Mouse (Mus musculus) hindbrain, embryonic 15.5 days (tissue): ENCODE data around the gene Ctsa. TPM values are rescaled to one million over a fixed set of nuclear protein-coding genes. Genes with fewer than 3 reads are reported as not detected.
A peak's percentile ranks its signal among the peaks of the same experiment; 100 is the strongest.

Source experiments
- ATAC-seq: fragments of 200-750 bp; cut with Nextera tagmentation; 2 replicates; pipeline ENCODE4 v1.8.0; 2017; ENCODE audit warnings: low read depth, moderate number of reproducible peaks, moderate TSS enrichment; ENCODE audit not compliant: low FRiP score
- H3K27ac ChIP-seq: fragments of 300-500 bp; sonication (generic); replicated peaks from 2 replicates; pipeline ENCODE4 v1.5.1; 2015; ENCODE audit warnings: mild to moderate bottlenecking, inconsistent platforms
- H3K27me3 ChIP-seq: fragments of 300-500 bp; sonication (generic); 2 replicates; pipeline ENCODE4 v1.6.1; 2015; ENCODE audit warnings: control low read depth, inconsistent platforms
- H3K36me3 ChIP-seq: fragments of 300-500 bp; sonication (generic); 2 replicates; pipeline ENCODE4 v1.6.1; 2015; ENCODE audit warnings: control low read depth, inconsistent platforms
- H3K4me1 ChIP-seq: fragments of 300-500 bp; sonication (generic); replicated peaks from 2 replicates; pipeline ENCODE4 v1.6.1; 2015; ENCODE audit warnings: control low read depth, inconsistent platforms
- H3K4me2 ChIP-seq: fragments of 300-500 bp; sonication (generic); 2 replicates; pipeline ENCODE4 v1.6.1; 2015; ENCODE audit warnings: moderate library complexity, mild to moderate bottlenecking, inconsistent platforms
- H3K4me3 ChIP-seq: fragments of 300-500 bp; sonication (generic); 2 replicates; pipeline ENCODE4 v1.5.1; 2015; ENCODE audit warnings: mild to moderate bottlenecking, inconsistent platforms
- H3K9ac ChIP-seq: fragments of 300-500 bp; sonication (generic); 2 replicates; pipeline ENCODE4 v1.6.1; 2015; ENCODE audit warnings: inconsistent platforms
- H3K9me3 ChIP-seq: fragments of 300-500 bp; sonication (generic); 2 replicates; pipeline ENCODE4 v1.6.1; 2016; ENCODE audit warnings: control low read depth, inconsistent platforms
- WGBS: fragments of 180-500 bp; shearing (Covaris S2); methylation state at CpG from one replicate; pipeline ENCODE4 v1.1.7; 2015; 5-methylcytosine and 5-hydroxymethylcytosine counted together
- polyA plus RNA-seq: library from polyadenylated mRNA; unstranded; fragments of >200 nt; fragmentation: Nextera tagmentation; extraction: Ambion mirVana; gene quantifications from 2 replicates; pipeline ENCODE4 v1.2.1, GENCODE M21; 2015

Gene Ctsa
- polyA plus RNA-seq, 1 experiment from 2014 or later, result 105 TPM

DNA sequence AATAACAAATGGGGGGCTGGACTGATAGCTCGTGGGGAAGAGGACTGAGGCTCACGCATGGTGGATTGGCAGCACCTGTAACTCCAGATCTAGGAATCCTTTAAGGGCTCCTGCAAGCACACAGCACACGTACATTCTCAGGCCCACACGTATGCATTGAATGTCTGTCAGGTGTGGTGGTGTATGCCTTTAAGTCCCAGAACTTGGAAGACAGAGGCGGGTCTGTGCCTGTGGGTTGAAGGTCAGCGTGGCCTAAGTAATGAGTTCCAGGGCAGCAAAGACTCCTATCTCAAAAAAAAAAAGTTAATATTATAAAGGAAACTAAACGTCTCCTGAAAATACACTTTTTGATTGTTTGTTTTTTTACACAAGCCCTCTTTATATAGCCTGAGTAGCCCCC lies 26.1 kb upstream of the Ctsa start:
- H3K9me3 ChIP-seq, result no peaks in the 10 kb centered on the region
- H3K27ac ChIP-seq, result no peak overlapping the region
- 0 out of 2 replicates have a peak overlapping the region, but pooled peaks have one; percentile 78 for H3K4me3 ChIP-seq
- H3K36me3 ChIP-seq, result peaks cover 9% of the 10 kb centered on the region; the same call in 1 of the 2 replicates
- no peaks in the 10 kb centered on the region for H3K27me3 ChIP-seq
- H3K4me1 ChIP-seq, result peaks cover 38% of the 10 kb centered on the region
- no peak overlapping the region for H3K9ac ChIP-seq
- WGBS, result 89% methylated on average over 7 of the region's 7 CpGs
- no peak for ATAC-seq
- peak overlapping the region; percentile 73; the same call in 1 of the 2 replicates for H3K4me2 ChIP-seq

DNA sequence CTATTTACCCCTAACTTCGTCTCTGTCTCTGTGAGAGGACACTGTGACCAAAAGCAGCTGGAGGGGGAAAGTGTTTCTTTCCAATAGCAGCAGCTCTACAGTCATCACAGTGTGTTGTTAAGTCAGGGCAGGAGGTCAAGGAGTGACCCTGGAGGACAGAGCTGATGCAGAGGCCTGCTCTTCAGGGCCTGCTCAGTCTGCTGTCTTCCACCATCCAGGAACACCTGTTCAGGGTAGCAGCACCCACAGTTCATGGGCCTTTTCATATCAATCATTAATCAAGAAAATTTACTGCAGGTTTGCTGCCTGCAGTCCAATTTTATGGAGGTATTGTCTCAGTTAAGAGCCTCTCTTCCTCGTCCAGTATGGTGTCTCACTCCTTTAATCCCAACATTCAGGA lies 19.1 kb upstream of the Ctsa start:
- 78% methylated on average over 2 of the region's 2 CpGs for WGBS
- no peak overlapping the region for H3K4me2 ChIP-seq
- no peak for ATAC-seq
- H3K9ac ChIP-seq, result no peak overlapping the region
- H3K36me3 ChIP-seq, result peaks cover 13% of the 10 kb centered on the region; the same call in 1 of the 2 replicates
- H3K9me3 ChIP-seq, result no peaks in the 10 kb centered on the region
- no peak overlapping the region for H3K4me3 ChIP-seq
- no peaks in the 10 kb centered on the region for H3K27me3 ChIP-seq
- H3K4me1 ChIP-seq, result no peaks in the 10 kb centered on the region
- H3K27ac ChIP-seq, result no peak overlapping the region

DNA sequence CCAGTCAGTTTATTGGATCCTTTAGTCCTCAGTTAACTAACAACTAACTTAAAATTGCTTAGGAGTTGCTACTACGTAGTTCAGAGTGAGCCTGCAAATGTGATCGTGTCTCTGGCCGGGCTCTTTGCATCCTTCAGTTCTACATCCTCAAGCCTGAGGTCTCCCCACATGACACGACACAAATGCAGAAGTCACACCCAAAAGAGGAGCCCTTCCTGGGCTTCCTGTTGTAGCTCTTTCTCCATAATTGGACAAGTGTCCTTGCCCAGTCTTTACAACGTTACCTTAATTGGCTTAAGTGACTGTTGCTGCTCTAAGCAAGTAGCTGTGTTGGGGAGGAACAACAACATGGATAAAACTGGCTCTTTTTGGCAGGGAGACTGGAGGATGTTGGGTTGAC lies 17.3 kb upstream of the Ctsa start:
- 94% methylated on average over 5 of the region's 5 CpGs for WGBS

DNA sequence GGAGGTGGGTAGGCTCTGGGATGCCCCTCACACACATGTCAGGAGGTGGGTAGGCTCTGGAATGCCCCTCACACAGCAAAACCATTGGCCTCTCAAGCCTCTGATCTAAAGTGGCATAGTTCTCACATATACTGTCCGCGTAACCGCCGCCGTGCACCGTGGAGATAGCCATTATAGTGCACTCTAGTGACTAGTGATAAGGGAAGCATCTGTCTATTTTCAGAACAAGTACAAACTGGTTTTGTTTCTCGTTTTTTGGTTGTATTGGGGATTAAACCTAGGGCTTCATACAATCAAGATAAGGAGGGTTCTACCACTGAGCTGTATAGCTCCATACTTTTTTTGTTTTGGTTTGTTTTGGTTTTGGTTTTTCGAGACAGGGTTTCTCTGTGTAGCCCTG lies 16.9 kb upstream of the Ctsa start:
- Histone ChIP-seq H3K27ac (no peak overlapping the region), H3K36me3 (peaks cover 9% of the 10 kb centered on the region; the same call in 1 of the 2 replicates), H3K4me3 (no peak overlapping the region), H3K4me2 (no peak overlapping the region), H3K9ac (no peak overlapping the region), H3K4me1 (no peaks in the 10 kb centered on the region), H3K9me3 (no peaks in the 10 kb centered on the region), H3K27me3 (no peaks in the 10 kb centered on the region)
- no peak for ATAC-seq
- WGBS, result 91% methylated on average over 8 of the region's 8 CpGs

More for the DNA sequence above, 17.3 kb upstream of the Ctsa start:
- no peaks in the 10 kb centered on the region for H3K27me3 ChIP-seq
- H3K36me3 ChIP-seq, result peaks cover 4% of the 10 kb centered on the region; the same call in 1 of the 2 replicates
- no peaks in the 10 kb centered on the region for H3K4me1 ChIP-seq
- H3K9ac ChIP-seq, result no peak overlapping the region
- H3K4me3 ChIP-seq, result no peak overlapping the region
- ATAC-seq, result no peak
- H3K27ac ChIP-seq, result no peak overlapping the region
- H3K9me3 ChIP-seq, result no peaks in the 10 kb centered on the region
- H3K4me2 ChIP-seq, result no peak overlapping the region

DNA sequence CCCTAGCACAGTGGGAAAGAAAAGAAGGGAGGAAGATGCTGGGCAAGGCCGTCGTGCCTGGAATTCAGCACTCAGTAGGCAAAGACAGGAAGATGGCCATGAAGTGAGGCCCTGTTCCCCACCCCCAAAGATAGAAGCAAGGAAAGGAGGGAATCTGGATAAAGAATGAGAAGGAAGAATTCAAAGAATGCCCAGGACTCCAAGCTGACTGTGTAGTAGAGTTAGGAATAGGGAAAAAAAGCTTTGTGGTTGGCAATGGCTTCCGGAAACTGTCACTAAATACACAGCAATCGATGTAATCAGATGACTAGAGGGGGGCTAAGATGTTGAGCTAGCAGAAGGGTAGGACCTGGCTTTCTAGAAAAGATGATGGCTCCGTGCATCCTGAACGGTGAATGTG lies 15.5 kb upstream of the Ctsa start:
- 90% methylated on average over 6 of the region's 6 CpGs for WGBS
- Histone ChIP-seq H3K36me3 (peaks cover 14% of the 10 kb centered on the region; the same call in 1 of the 2 replicates), H3K27ac (no peak overlapping the region), H3K9ac (no peak overlapping the region), H3K4me3 (no peak overlapping the region), H3K9me3 (no peaks in the 10 kb centered on the region), H3K27me3 (no peaks in the 10 kb centered on the region), H3K4me2 (no peak overlapping the region), H3K4me1 (peaks cover 5% of the 10 kb centered on the region)
- ATAC-seq, result no peak

DNA sequence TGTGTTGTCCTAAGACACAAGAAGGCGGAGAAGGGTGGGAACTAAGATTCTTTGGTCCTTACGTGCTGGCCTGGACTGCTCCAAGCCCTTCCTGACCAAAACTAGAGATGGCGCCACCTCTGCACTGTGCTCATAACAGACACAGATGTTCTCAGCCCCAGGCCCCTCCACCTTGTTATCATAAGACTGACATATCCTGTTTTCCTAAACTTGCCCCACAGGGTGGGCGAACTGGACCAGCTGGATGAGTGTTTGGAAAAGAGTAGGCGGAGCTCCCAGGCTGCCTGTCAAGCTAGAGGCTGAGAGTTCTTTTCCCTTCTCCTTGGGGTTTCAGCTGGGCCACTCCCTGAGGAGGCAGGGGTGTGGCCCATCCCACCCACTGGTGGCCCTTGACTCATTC lies 15.0 kb upstream of the Ctsa start:
- Histone ChIP-seq H3K27me3 (no peaks in the 10 kb centered on the region), H3K4me1 (peaks cover 9% of the 10 kb centered on the region), H3K9ac (no peak overlapping the region), H3K9me3 (no peaks in the 10 kb centered on the region), H3K4me2 (no peak overlapping the region), H3K27ac (no peak overlapping the region), H3K4me3 (no peak overlapping the region), H3K36me3 (peaks cover 14% of the 10 kb centered on the region; the same call in 1 of the 2 replicates)
- WGBS, result 72% methylated on average over 5 of the region's 5 CpGs
- no peak for ATAC-seq

DNA sequence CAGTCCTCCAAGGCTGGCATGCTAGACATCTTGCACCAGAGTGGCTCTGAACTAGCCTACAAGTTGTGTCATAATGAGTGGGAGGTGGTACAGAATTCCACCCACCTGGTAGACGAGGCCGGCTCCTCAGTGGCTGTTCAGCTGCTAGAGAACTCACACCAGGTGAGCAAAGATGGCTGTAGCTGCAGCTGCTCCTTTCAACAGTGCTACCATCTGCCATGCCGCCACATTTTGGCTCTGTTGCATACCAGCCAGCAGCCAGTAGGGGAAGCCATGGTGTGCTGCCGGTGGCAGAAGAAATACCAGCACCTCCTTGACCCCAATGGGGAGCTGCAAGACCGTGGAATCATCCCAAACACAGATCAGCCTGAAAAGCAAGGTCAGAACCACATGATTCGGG lies 11.6 kb upstream of the Ctsa start:
- WGBS, result 81% methylated on average over 6 of the region's 6 CpGs

DNA sequence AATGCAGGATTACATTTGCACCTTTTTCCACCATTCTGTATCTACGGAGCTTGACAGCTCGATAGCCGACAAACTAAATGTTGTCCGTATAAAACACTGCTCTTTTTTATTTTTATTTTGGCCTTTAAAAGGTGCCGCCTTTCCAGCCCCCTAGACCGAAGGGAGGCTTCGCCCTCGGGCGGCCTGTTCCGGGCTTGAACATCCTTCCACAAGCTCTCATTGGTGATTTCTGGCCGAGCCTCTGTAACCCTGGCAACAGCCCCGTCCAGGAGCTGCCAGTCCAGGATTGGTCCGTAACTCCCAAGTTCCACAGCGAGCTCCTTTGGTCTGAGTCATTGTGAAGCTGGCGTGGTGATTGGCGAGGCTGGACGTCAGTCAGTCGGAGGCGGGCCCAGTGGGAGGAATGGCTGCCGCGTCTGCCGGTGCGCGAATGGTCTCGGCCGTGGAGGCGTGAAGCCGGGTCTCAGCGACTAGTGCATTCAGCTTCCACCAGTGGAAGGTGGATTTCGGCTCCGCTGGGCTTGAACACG lies 10.0 kb upstream of the Ctsa start, which contains the start of gene Zswim1:
Zswim1 (plus strand) TSS at position 51 of the 530 bp plus-strand sequence.
- under 1% methylated on average over 32 of the region's 32 CpGs for WGBS
- Histone ChIP-seq H3K9ac (peak within 1 kb of the TSS; percentile 82), H3K4me1 (peaks cover 28% of the 10 kb centered on the region), H3K27me3 (no peaks in the 10 kb centered on the region), H3K9me3 (no peaks in the 10 kb centered on the region), H3K4me3 (peak within 1 kb of the TSS; percentile 64), H3K27ac (peak within 1 kb of the TSS; percentile 92), H3K4me2 (peak within 1 kb of the TSS; percentile 60), H3K36me3 (peaks cover 27% of the 10 kb centered on the region)
- peak; percentile 98 for ATAC-seq

More for the DNA sequence above, 11.6 kb upstream of the Ctsa start:
- H3K27ac ChIP-seq, result no peak overlapping the region
- H3K9ac ChIP-seq, result no peak overlapping the region
- H3K4me2 ChIP-seq, result no peak overlapping the region
- no peaks in the 10 kb centered on the region for H3K27me3 ChIP-seq
- H3K4me1 ChIP-seq, result peaks cover 24% of the 10 kb centered on the region
- no peaks in the 10 kb centered on the region for H3K9me3 ChIP-seq
- H3K4me3 ChIP-seq, result no peak overlapping the region
- ATAC-seq, result no peak
- H3K36me3 ChIP-seq, result peaks cover 21% of the 10 kb centered on the region

DNA sequence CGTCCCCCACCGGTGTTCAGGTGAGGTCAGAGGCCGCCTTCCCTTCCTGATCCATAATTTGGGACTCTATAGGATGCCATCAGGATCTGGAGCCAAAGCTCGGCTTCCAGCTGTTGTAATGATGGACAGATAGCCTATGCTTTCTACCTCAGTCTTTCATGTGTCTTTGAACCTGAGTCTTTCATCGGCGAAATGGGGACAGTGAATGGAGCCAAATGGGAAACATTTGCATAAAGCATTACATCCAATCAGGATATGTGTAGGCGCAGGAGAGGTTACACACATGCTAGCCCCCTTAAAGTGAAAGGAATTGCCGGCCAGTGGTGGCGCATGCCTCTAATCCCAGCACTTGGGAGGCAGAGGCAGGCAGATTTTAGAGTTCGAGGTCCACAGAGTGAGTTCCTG lies 9.5 kb upstream of the Ctsa start:
- peak overlapping the region; percentile 92 for H3K27ac ChIP-seq
- WGBS, result 1% methylated on average over 10 of the region's 10 CpGs
- H3K27me3 ChIP-seq, result no peaks in the 10 kb centered on the region
- H3K4me3 ChIP-seq, result peak overlapping the region; percentile 64
- ATAC-seq, result peak; percentile 60
- H3K9me3 ChIP-seq, result no peaks in the 10 kb centered on the region
- H3K9ac ChIP-seq, result peak overlapping the region; percentile 82
- peak overlapping the region; percentile 60 for H3K4me2 ChIP-seq
- H3K4me1 ChIP-seq, result peaks cover 28% of the 10 kb centered on the region
- H3K36me3 ChIP-seq, result peaks cover 32% of the 10 kb centered on the region

DNA sequence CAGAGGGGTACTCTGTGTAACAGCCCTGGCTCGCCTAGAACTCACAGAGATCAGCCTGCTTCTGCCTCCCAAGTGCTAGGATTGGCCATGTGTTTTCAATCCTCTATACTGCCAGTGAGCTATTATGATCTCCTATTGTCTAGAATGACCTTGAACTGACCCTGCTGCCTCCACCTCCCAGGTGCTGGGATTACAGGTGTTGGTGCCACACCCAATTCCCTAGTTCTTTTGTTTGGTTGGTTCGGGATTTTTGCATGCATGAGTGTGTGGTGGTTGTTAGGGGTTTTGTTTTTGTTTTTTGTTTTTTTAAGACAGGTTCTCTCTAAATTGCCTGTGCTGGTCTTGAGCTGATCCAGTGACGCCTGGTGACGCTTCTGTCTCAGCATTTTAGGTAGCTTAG lies 8.7 kb upstream of the Ctsa start:
- ATAC-seq, result no peak
- Histone ChIP-seq H3K4me2 (peak overlapping the region; percentile 60), H3K9me3 (no peaks in the 10 kb centered on the region), H3K4me3 (peak overlapping the region; percentile 64; the same call in 1 of the 2 replicates), H3K4me1 (peaks cover 28% of the 10 kb centered on the region), H3K27ac (no peak overlapping the region), H3K27me3 (no peaks in the 10 kb centered on the region), H3K9ac (no peak overlapping the region), H3K36me3 (peaks cover 36% of the 10 kb centered on the region)
- WGBS, result 96% methylated on average over 4 of the region's 4 CpGs

DNA sequence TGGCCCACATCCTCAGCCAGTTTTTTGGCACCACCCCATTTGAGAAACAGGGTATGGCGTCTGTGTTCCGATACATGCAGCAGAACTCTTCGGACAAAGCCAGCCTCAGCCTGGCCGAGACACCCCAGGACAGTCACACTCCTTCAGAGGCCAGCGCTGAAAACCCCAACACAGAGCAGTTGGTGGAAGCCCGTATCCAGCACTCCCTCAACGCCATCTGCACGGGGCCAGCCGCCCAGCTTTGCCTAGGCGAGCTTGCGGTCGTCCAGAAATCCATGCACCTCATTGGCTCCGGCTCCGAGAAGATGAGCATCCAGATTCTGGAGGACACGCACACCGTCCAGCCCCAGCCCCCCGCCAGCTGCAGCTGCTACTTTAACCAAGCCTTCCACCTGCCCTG lies 7.2 kb upstream of the Ctsa start:
- 97% methylated on average over 17 of the region's 17 CpGs for WGBS
- peaks cover 34% of the 10 kb centered on the region for H3K36me3 ChIP-seq
- no peak for ATAC-seq

DNA sequence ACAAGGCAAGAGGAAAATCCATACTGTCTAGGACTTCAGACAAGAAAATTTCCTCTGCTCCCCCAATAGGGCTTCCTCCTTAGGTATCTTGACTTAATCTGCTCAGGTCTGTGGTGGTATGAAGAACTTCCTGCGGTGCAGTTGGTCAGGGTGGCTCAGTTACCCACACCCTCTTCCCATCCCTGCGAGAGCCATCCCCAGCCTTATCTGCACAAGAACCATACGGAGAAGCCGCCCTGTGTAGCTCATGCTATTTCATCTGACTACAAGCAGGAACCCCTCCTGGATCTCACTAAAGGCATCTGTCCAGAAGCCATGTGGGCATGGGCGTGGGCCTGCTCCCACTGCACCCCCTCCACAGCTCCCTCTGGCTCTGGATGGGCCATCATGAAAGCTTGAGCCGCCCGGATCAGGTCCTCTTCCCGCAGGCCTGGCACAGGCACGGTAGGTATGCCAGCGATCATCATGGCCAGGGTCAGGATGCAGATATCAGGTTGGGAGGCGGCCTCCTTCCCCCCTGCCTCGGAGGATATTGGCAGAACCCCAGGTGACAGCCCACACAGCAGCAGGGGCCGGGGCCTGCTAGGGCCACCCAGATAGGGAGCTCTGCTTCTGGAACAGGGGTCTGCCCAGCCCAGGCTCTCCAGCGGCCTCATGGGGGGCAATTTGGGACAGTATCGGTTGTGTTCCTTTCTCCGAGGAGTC lies 5.4 kb upstream of the Ctsa start:
- no peak overlapping the region for H3K9ac ChIP-seq
- no peaks in the 10 kb centered on the region for H3K9me3 ChIP-seq
- H3K4me3 ChIP-seq, result no peak overlapping the region
- no peak overlapping the region for H3K27ac ChIP-seq
- H3K4me2 ChIP-seq, result no peak overlapping the region
- peaks cover 26% of the 10 kb centered on the region for H3K36me3 ChIP-seq
- peaks cover 24% of the 10 kb centered on the region for H3K4me1 ChIP-seq
- ATAC-seq, result no peak
- 89% methylated on average over 15 of the region's 16 CpGs for WGBS
- H3K27me3 ChIP-seq, result no peaks in the 10 kb centered on the region

More for the DNA sequence above, 7.2 kb upstream of the Ctsa start:
- Histone ChIP-seq H3K4me2 (no peak overlapping the region), H3K9ac (no peak overlapping the region), H3K27me3 (no peaks in the 10 kb centered on the region), H3K27ac (no peak overlapping the region), H3K9me3 (no peaks in the 10 kb centered on the region), H3K4me3 (no peak overlapping the region), H3K4me1 (peaks cover 28% of the 10 kb centered on the region)
